Mouse (Mus musculus) intestine, embryonic 14.5 days (tissue): ENCODE results near the gene Timm10b. TPM values are rescaled to one million over a fixed set of nuclear protein-coding genes. Genes with fewer than 3 reads are reported as not detected.

ENCODE experiments used
- ATAC-seq: fragments of 200-750 bp; cut with Nextera tagmentation; replicated peaks from 2 replicates; pipeline ENCODE4 v1.8.0; 2017; ENCODE audit warnings: low read depth, moderate number of reproducible peaks, moderate TSS enrichment, moderate library complexity; ENCODE audit not compliant: low FRiP score, low TSS enrichment
- DNase-seq: peaks from one replicate; pipeline ENCODE4 v3.0.0-alpha.2; 2018; ENCODE audit warnings: low spot score
- H3K27ac ChIP-seq: fragments of 300-500 bp; sonication (generic); 2 replicates; pipeline ENCODE4 v1.5.1; 2014; ENCODE audit warnings: low read depth, mild to moderate bottlenecking, control low read depth
- H3K27me3 ChIP-seq: fragments of 300-500 bp; sonication (generic); replicated peaks from 2 replicates; pipeline ENCODE4 v1.6.1; 2014; ENCODE audit warnings: low read length, control low read depth; ENCODE audit not compliant: control insufficient read depth, insufficient read depth
- H3K36me3 ChIP-seq: fragments of 300-500 bp; sonication (generic); 2 replicates; pipeline ENCODE4 v1.6.1; 2014; ENCODE audit warnings: low read length, control low read depth; ENCODE audit not compliant: control insufficient read depth, insufficient read depth
- H3K4me1 ChIP-seq: fragments of 300-500 bp; sonication (generic); replicated peaks from 2 replicates; pipeline ENCODE4 v1.6.1; 2014; ENCODE audit warnings: low read length, control low read depth, mixed read lengths; ENCODE audit not compliant: control insufficient read depth, insufficient read depth
- H3K4me2 ChIP-seq: fragments of 300-500 bp; sonication (generic); 2 replicates; pipeline ENCODE4 v1.6.1; 2014; ENCODE audit warnings: low read length
- H3K4me3 ChIP-seq: fragments of 300-500 bp; sonication (generic); 2 replicates; pipeline ENCODE4 v1.5.1; 2014; ENCODE audit warnings: low read depth, low read length, control low read depth, mixed read lengths
- H3K9ac ChIP-seq: fragments of 300-500 bp; sonication (generic); 2 replicates; pipeline ENCODE4 v1.6.1; 2014; ENCODE audit warnings: mild to moderate bottlenecking, low read length
- H3K9me3 ChIP-seq: fragments of 300-500 bp; sonication (generic); 2 replicates; pipeline ENCODE4 v1.6.1; 2016; ENCODE audit warnings: low read length, control low read depth; ENCODE audit not compliant: control insufficient read depth
- WGBS: fragments of 180-500 bp; shearing (Covaris S2); extraction: QIAGEN DNeasy Blood & Tissue Kit; methylation state at CpG from one replicate; pipeline ENCODE4 v1.1.7; 2014; 5-methylcytosine and 5-hydroxymethylcytosine counted together
- polyA plus RNA-seq: library from polyadenylated mRNA; unstranded; fragments of >200 nt; fragmentation: Nextera tagmentation; extraction: Ambion mirVana; gene quantifications from 2 replicates; pipeline ENCODE4 v1.2.1, GENCODE M21; 2014

Gene Timm10b
- polyA plus RNA-seq, 1 experiment from 2014 or later, result 213 TPM

DNA sequence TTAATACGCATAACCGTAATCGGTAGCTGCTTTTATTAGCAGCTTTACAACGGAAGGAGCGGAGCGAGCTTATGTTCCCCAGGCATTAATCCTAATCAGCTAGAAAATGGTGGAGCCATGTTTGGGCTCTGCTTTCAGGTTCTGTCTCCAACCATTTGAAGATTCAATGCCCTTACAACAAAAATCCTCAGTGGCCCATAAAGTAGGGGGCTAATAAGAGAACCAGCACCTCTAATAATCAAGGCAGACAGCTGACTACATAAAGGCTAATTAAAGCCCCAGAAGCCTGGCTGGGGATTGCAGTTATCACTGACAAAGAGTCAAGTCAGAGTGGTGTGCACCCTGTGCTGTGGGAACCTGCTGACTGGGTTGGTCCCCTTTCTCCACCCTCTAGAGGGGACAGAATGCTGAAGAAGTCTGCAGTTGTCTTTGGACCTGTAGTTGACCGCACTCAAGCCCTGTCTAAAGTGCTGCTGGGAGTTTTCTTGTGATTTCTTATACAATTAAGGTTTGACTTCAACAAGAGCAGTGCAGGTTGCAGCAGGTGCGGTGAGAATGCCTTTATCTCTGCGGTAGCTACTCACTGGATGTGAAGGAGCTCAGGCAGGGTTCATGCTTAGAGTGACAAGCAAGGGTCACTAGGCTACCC lies 5.5 kb upstream of the Timm10b start:
- DNase-seq (no peak), ATAC-seq (no peak)

DNA sequence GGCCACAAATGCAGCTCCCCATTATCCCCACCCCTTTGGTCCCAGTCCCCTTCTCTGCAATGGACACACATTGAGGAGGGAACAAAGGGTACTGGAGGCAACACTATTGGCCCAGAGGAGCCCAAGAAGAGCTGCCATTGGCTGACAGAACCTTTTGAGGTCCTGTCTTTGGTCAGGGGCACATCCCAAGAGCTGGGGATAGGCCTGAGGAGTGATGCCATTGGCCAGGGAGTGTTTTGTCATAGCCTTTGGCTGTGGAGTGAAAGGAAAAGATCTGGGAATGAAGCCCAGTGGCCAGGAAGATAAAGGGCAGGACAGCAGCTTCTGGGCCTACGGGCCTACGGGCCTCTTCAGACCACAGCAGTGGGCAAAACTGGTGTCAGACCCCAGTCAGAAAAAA lies 4.1 kb upstream of the Timm10b start:
- Histone ChIP-seq H3K9me3 (no peaks in the 10 kb centered on the region), H3K4me2 (no peak overlapping the region), H3K27ac (no peak overlapping the region), H3K9ac (no peak overlapping the region), H3K36me3 (peaks cover 32% of the 10 kb centered on the region), H3K4me1 (peaks cover 14% of the 10 kb centered on the region), H3K4me3 (no peak overlapping the region), H3K27me3 (no peaks in the 10 kb centered on the region)
- 96% methylated on average over 2 of the region's 2 CpGs for WGBS
- DNase-seq, result no peak
- no peak for ATAC-seq

More for the DNA sequence above, 5.5 kb upstream of the Timm10b start:
- Histone ChIP-seq H3K9me3 (no peaks in the 10 kb centered on the region), H3K36me3 (peaks cover 32% of the 10 kb centered on the region), H3K9ac (no peak overlapping the region), H3K4me3 (peak overlapping the region; percentile 80; the same call in 1 of the 2 replicates), H3K4me2 (peak overlapping the region; percentile 74), H3K27ac (no peak overlapping the region), H3K27me3 (no peaks in the 10 kb centered on the region), H3K4me1 (peaks cover 15% of the 10 kb centered on the region)
- 52% methylated on average over 9 of the region's 9 CpGs for WGBS

- peak overlapping the region; percentile 79; the same call in 1 of the 2 replicates for H3K4me2 ChIP-seq
These were observed 1.1 kb upstream of the Timm10b start for GRCm38 (mm10) chr7:105638776-105639175.

DNA sequence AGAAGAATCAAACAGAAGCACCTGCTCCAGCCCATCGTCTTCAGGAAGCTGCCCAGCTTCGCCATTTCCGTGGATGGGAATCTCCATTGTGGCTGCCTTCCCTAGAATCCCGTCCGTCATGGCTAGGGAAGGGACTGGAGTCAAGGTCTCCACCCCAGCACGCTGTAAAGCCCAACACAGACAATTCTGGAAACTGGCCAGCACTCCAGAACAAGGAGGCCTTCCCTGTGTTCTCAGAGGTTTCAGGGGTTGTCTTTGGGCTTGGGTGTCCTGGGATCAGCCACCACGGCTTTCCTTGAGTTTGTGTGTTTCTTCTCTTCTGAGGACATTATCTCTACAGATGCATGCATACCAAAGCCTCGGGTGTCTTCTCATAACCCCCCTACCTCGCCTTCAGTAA lies 552 bp upstream of the Timm10b start:
- H3K27me3 ChIP-seq, result no peaks in the 10 kb centered on the region
- H3K4me3 ChIP-seq, result peak overlapping the region; percentile 80
- peaks cover 46% of the 10 kb centered on the region for H3K36me3 ChIP-seq
- H3K4me2 ChIP-seq, result peak overlapping the region; percentile 79
- peak overlapping the region; percentile 76 for H3K9ac ChIP-seq
- no peak for DNase-seq
- no peaks in the 10 kb centered on the region for H3K9me3 ChIP-seq
- ATAC-seq, result no peak
- H3K27ac ChIP-seq, result no peak overlapping the region
- 67% methylated on average over 9 of the region's 9 CpGs for WGBS
- peaks cover 20% of the 10 kb centered on the region for H3K4me1 ChIP-seq

More at GRCm38 (mm10) chr7:105638776-105639175, 1.1 kb upstream of the Timm10b start:
- Histone ChIP-seq H3K4me3 (no peak overlapping the region), H3K9me3 (no peaks in the 10 kb centered on the region), H3K4me1 (peaks cover 25% of the 10 kb centered on the region), H3K36me3 (peaks cover 43% of the 10 kb centered on the region), H3K27me3 (no peaks in the 10 kb centered on the region), H3K27ac (no peak overlapping the region), H3K9ac (no peak overlapping the region)
- 87% methylated on average over 6 of the region's 6 CpGs for WGBS
- DNase-seq (no peak), ATAC-seq (no peak)

GRCm38 (mm10) chr7:105640233-105640893 lies 507 bp downstream of the Timm10b start, which contains the start of the genes Arfip2 and Gm45799:
Arfip2 (minus strand) TSS chr7:105640416.
Gm45799 (plus strand) TSS chr7:105640552.
- H3K27me3 ChIP-seq, result no peaks in the 10 kb centered on the region
- under 1% methylated on average over 44 of the region's 45 CpGs for WGBS
- H3K4me1 ChIP-seq, result peaks cover 20% of the 10 kb centered on the region
- H3K36me3 ChIP-seq, result peaks cover 46% of the 10 kb centered on the region
- peak within 1 kb of the TSS; percentile 80 for H3K4me3 ChIP-seq
- H3K4me2 ChIP-seq, result peak within 1 kb of the TSS; percentile 98
- H3K9ac ChIP-seq, result peak within 1 kb of the TSS; percentile 76
- ATAC-seq, result peak; percentile 95
- DNase-seq, result peak; percentile 97
- peak within 1 kb of the TSS; percentile 86 for H3K27ac ChIP-seq
- no peaks in the 10 kb centered on the region for H3K9me3 ChIP-seq

DNA sequence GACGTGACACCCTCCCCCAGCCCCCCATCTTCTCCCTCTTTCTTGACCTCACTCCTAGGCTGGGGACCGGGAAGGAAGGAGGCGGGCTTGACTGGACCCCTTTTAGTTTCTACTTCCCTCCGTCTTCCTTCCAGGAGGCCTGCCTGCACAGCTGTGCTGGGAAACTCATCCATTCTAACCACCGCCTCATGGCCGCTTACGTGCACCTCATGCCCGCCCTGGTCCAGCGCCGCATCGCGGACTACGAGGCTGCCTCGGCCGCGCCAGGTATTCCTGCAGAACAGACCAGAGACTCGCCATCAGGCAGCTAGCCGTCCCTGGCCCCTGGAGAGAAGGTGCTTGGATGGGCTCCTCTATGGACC lies 1.0 kb downstream of the Timm10b start:
- ATAC-seq (no peak), DNase-seq (peak; percentile 68)
- Histone ChIP-seq H3K9ac (peak overlapping the region; percentile 70), H3K4me2 (peak overlapping the region; percentile 98), H3K4me1 (peaks cover 20% of the 10 kb centered on the region), H3K4me3 (peak overlapping the region; percentile 80), H3K9me3 (no peaks in the 10 kb centered on the region), H3K27ac (peak overlapping the region; percentile 86), H3K27me3 (no peaks in the 10 kb centered on the region), H3K36me3 (peaks cover 43% of the 10 kb centered on the region)
- 1% methylated on average over 18 of the region's 18 CpGs for WGBS

GRCm38 (mm10) chr7:105641936-105642335 lies 2.1 kb downstream of the Timm10b start:
- DNase-seq (no peak), ATAC-seq (no peak)
- peaks cover 20% of the 10 kb centered on the region for H3K4me1 ChIP-seq
- no peak overlapping the region for H3K4me3 ChIP-seq
- no peak overlapping the region for H3K27ac ChIP-seq
- peak overlapping the region; percentile 98; the same call in 1 of the 2 replicates for H3K4me2 ChIP-seq
- peaks cover 32% of the 10 kb centered on the region for H3K36me3 ChIP-seq
- no peaks in the 10 kb centered on the region for H3K27me3 ChIP-seq
- H3K9ac ChIP-seq, result no peak overlapping the region
- no peaks in the 10 kb centered on the region for H3K9me3 ChIP-seq
- WGBS, result 76% methylated on average over 3 of the region's 3 CpGs

- peak; percentile 94 for ATAC-seq
- 2% methylated on average over 17 of the region's 17 CpGs for WGBS
- DNase-seq, result peak; percentile 85
- H3K4me1 ChIP-seq, result peaks cover 12% of the 10 kb centered on the region
- peak within 1 kb of the TSS; percentile 17; the same call in 1 of the 2 replicates for H3K9ac ChIP-seq
- no peaks in the 10 kb centered on the region for H3K27me3 ChIP-seq
- H3K4me2 ChIP-seq, result peak within 1 kb of the TSS; percentile 69
- H3K4me3 ChIP-seq, result peak within 1 kb of the TSS; percentile 35
- H3K36me3 ChIP-seq, result no peaks in the 10 kb centered on the region
- no peaks in the 10 kb centered on the region for H3K9me3 ChIP-seq
- peak within 1 kb of the TSS; percentile 57 for H3K27ac ChIP-seq
These were observed 11.0 kb downstream of the Timm10b start, which contains the start of gene Dnhd1 for GRCm38 (mm10) chr7:105650639-105651435. Dnhd1 (plus strand) TSS chr7:105650827.
